Mouse (Mus musculus) neural tube, embryonic 13.5 days (tissue): ENCODE results near the gene Vax2. TPM values are rescaled to one million over a fixed set of nuclear protein-coding genes. Genes with fewer than 3 reads are reported as not detected.

Experiments used
- ATAC-seq: fragments of 200-750 bp; cut with Nextera tagmentation; 2 replicates; pipeline ENCODE4 v1.8.0; 2017; ENCODE audit warnings: low read depth, mild to moderate bottlenecking, moderate TSS enrichment, moderate library complexity
- H3K27ac ChIP-seq: fragments of 300-500 bp; sonication (generic); replicated peaks from 2 replicates; pipeline ENCODE4 v1.5.1; 2015; ENCODE audit warnings: moderate library complexity, mild to moderate bottlenecking, inconsistent platforms
- H3K27me3 ChIP-seq: fragments of 300-500 bp; sonication (generic); 2 replicates; pipeline ENCODE4 v1.6.1; 2015; ENCODE audit warnings: mild to moderate bottlenecking, inconsistent platforms
- H3K36me3 ChIP-seq: fragments of 300-500 bp; sonication (generic); 2 replicates; pipeline ENCODE4 v1.6.1; 2015; ENCODE audit warnings: mild to moderate bottlenecking, inconsistent platforms
- H3K4me1 ChIP-seq: fragments of 300-500 bp; sonication (generic); replicated peaks from 2 replicates; pipeline ENCODE4 v1.6.1; 2015; ENCODE audit warnings: inconsistent platforms
- H3K4me2 ChIP-seq: fragments of 300-500 bp; sonication (generic); 2 replicates; pipeline ENCODE4 v1.6.1; 2015; ENCODE audit warnings: inconsistent platforms, mild to moderate bottlenecking, moderate library complexity
- H3K4me3 ChIP-seq: fragments of 300-500 bp; sonication (generic); 2 replicates; pipeline ENCODE4 v1.5.1; 2015; ENCODE audit warnings: mild to moderate bottlenecking, inconsistent platforms
- H3K9ac ChIP-seq: fragments of 300-500 bp; sonication (generic); 2 replicates; pipeline ENCODE4 v1.6.1; 2015; ENCODE audit warnings: moderate library complexity, mild to moderate bottlenecking, inconsistent platforms
- H3K9me3 ChIP-seq: fragments of 300-500 bp; sonication (generic); 2 replicates; pipeline ENCODE4 v1.6.1; 2016; ENCODE audit warnings: inconsistent platforms
- WGBS: fragments of 180-500 bp; shearing (Covaris S2); methylation state at CpG from one replicate; pipeline ENCODE4 v1.1.7; 2015; 5-methylcytosine and 5-hydroxymethylcytosine counted together
- polyA plus RNA-seq: library from polyadenylated mRNA; unstranded; fragments of >200 nt; fragmentation: Nextera tagmentation; extraction: Ambion mirVana; gene quantifications from 2 replicates; pipeline ENCODE4 v1.2.1, GENCODE M21; 2015

The Vax2 gene
- polyA plus RNA-seq, 1 experiment from 2014 or later = 0.15 TPM

GRCm38 (mm10) chr6:83714221-83715123, 3.4 kb downstream of the Vax2 start:
- H3K4me3 ChIP-seq = no peak overlapping the region
- WGBS = under 1% methylated on average over 34 of the region's 34 CpGs
- no peak overlapping the region for H3K9ac ChIP-seq
- peaks cover 22% of the 10 kb centered on the region for H3K4me1 ChIP-seq
- no peaks in the 10 kb centered on the region for H3K36me3 ChIP-seq
- H3K9me3 ChIP-seq = no peaks in the 10 kb centered on the region
- ATAC-seq = no peak
- peaks cover 99% of the 10 kb centered on the region for H3K27me3 ChIP-seq
- no peak overlapping the region for H3K27ac ChIP-seq
- H3K4me2 ChIP-seq = no peak overlapping the region

GRCm38 (mm10) chr6:83715461-83716196, 4.6 kb downstream of the Vax2 start:
- no peak overlapping the region for H3K27ac ChIP-seq
- H3K4me2 ChIP-seq = no peak overlapping the region
- H3K27me3 ChIP-seq = peaks cover 99% of the 10 kb centered on the region
- peaks cover 21% of the 10 kb centered on the region for H3K4me1 ChIP-seq
- no peaks in the 10 kb centered on the region for H3K36me3 ChIP-seq
- no peak for ATAC-seq
- H3K4me3 ChIP-seq = no peak overlapping the region
- no peaks in the 10 kb centered on the region for H3K9me3 ChIP-seq
- H3K9ac ChIP-seq = no peak overlapping the region
- WGBS = 2% methylated on average over 30 of the region's 30 CpGs

GRCm38 (mm10) chr6:83717026-83717425, 6.0 kb downstream of the Vax2 start:
- no peak for ATAC-seq
- Histone ChIP-seq H3K27ac (no peak overlapping the region), H3K4me2 (no peak overlapping the region), H3K9me3 (no peaks in the 10 kb centered on the region), H3K9ac (no peak overlapping the region), H3K4me3 (no peak overlapping the region), H3K36me3 (no peaks in the 10 kb centered on the region), H3K4me1 (peaks cover 7% of the 10 kb centered on the region), H3K27me3 (peaks cover 99% of the 10 kb centered on the region)
- 1% methylated on average over 8 of the region's 8 CpGs for WGBS

- Histone ChIP-seq H3K27ac (no peak overlapping the region), H3K4me1 (no peaks in the 10 kb centered on the region), H3K27me3 (peaks cover 86% of the 10 kb centered on the region), H3K4me2 (no peak overlapping the region), H3K4me3 (no peak overlapping the region), H3K9ac (no peak overlapping the region), H3K9me3 (no peaks in the 10 kb centered on the region), H3K36me3 (no peaks in the 10 kb centered on the region)
- no peak for ATAC-seq
- 18% methylated on average over 6 of the region's 6 CpGs for WGBS
Measured at GRCm38 (mm10) chr6:83722526-83722925, 11.5 kb downstream of the Vax2 start.

GRCm38 (mm10) chr6:83727178-83727577, 16.1 kb downstream of the Vax2 start:
- Histone ChIP-seq H3K36me3 (no peaks in the 10 kb centered on the region), H3K27ac (no peak overlapping the region), H3K4me3 (no peak overlapping the region), H3K9me3 (no peaks in the 10 kb centered on the region), H3K9ac (no peak overlapping the region), H3K4me2 (no peak overlapping the region), H3K4me1 (no peaks in the 10 kb centered on the region), H3K27me3 (peaks cover 58% of the 10 kb centered on the region)
- 38% methylated on average over 4 of the region's 4 CpGs for WGBS
- ATAC-seq = no peak

GRCm38 (mm10) chr6:83728488-83728887, 17.4 kb downstream of the Vax2 start:
- H3K9ac ChIP-seq = no peak overlapping the region
- H3K4me3 ChIP-seq = no peak overlapping the region
- WGBS = 92% methylated on average over 3 of the region's 3 CpGs
- no peak overlapping the region for H3K4me2 ChIP-seq
- H3K36me3 ChIP-seq = no peaks in the 10 kb centered on the region
- peaks cover 55% of the 10 kb centered on the region for H3K27me3 ChIP-seq
- no peaks in the 10 kb centered on the region for H3K9me3 ChIP-seq
- no peak for ATAC-seq
- no peak overlapping the region for H3K27ac ChIP-seq
- no peaks in the 10 kb centered on the region for H3K4me1 ChIP-seq

- H3K27me3 ChIP-seq = peaks cover 47% of the 10 kb centered on the region
- 74% methylated on average over 14 of the region's 14 CpGs for WGBS
- H3K4me1 ChIP-seq = no peaks in the 10 kb centered on the region
- no peak for ATAC-seq
- H3K27ac ChIP-seq = no peak overlapping the region
- no peak overlapping the region for H3K9ac ChIP-seq
- H3K9me3 ChIP-seq = peaks cover 9% of the 10 kb centered on the region; the same call in 1 of the 2 replicates
- H3K4me3 ChIP-seq = no peak overlapping the region
- H3K36me3 ChIP-seq = no peaks in the 10 kb centered on the region
- no peak overlapping the region for H3K4me2 ChIP-seq
Measured at GRCm38 (mm10) chr6:83729350-83729970, 18.4 kb downstream of the Vax2 start.

GRCm38 (mm10) chr6:83731128-83731527, 20.1 kb downstream of the Vax2 start:
- 32% methylated on average over 5 of the region's 5 CpGs for WGBS
- no peak for ATAC-seq
- no peaks in the 10 kb centered on the region for H3K4me1 ChIP-seq
- no peak overlapping the region for H3K9ac ChIP-seq
- H3K9me3 ChIP-seq = peaks cover 10% of the 10 kb centered on the region; the same call in 1 of the 2 replicates
- no peak overlapping the region for H3K4me2 ChIP-seq
- H3K27me3 ChIP-seq = peaks cover 38% of the 10 kb centered on the region
- no peaks in the 10 kb centered on the region for H3K36me3 ChIP-seq
- no peak overlapping the region for H3K27ac ChIP-seq
- no peak overlapping the region for H3K4me3 ChIP-seq

GRCm38 (mm10) chr6:83737311-83737710, 26.2 kb downstream of the Vax2 start:
- ATAC-seq = no peak
- Histone ChIP-seq H3K4me1 (no peaks in the 10 kb centered on the region), H3K9me3 (peaks cover 14% of the 10 kb centered on the region; the same call in 1 of the 2 replicates), H3K27me3 (peaks cover 21% of the 10 kb centered on the region), H3K27ac (no peak overlapping the region), H3K9ac (no peak overlapping the region), H3K4me3 (no peak overlapping the region), H3K36me3 (no peaks in the 10 kb centered on the region), H3K4me2 (no peak overlapping the region)
- WGBS = 33% methylated on average over 13 of the region's 13 CpGs

GRCm38 (mm10) chr6:83738596-83738995, 27.5 kb downstream of the Vax2 start:
- Histone ChIP-seq H3K4me1 (no peaks in the 10 kb centered on the region), H3K27ac (no peak overlapping the region), H3K9me3 (peaks cover 14% of the 10 kb centered on the region; the same call in 1 of the 2 replicates), H3K9ac (no peak overlapping the region), H3K36me3 (no peaks in the 10 kb centered on the region), H3K27me3 (peaks cover 18% of the 10 kb centered on the region), H3K4me3 (no peak overlapping the region), H3K4me2 (no peak overlapping the region)
- no peak for ATAC-seq
- WGBS = 77% methylated on average over 6 of the region's 6 CpGs

- no peak for ATAC-seq
- Histone ChIP-seq H3K9me3 (0 out of 2 replicates have a peak, but pooled peaks cover 5% of the 10 kb centered on the region), H3K36me3 (no peaks in the 10 kb centered on the region), H3K4me1 (no peaks in the 10 kb centered on the region), H3K27me3 (peaks cover 11% of the 10 kb centered on the region; the same call in 1 of the 2 replicates), H3K9ac (no peak within 1 kb of the TSS), H3K4me2 (no peak within 1 kb of the TSS), H3K27ac (no peak within 1 kb of the TSS), H3K4me3 (no peak within 1 kb of the TSS)
- 63% methylated on average over 5 of the region's 5 CpGs for WGBS
Measured at GRCm38 (mm10) chr6:83742761-83743160, 31.7 kb downstream of the Vax2 start, which contains the start of gene Atp6v1b1. TSS of gene Atp6v1b1 (plus strand) at chr6:83742990.

- H3K9ac ChIP-seq = no peak overlapping the region
- 65% methylated on average over 5 of the region's 5 CpGs for WGBS
- no peaks in the 10 kb centered on the region for H3K36me3 ChIP-seq
- ATAC-seq = no peak
- H3K4me1 ChIP-seq = no peaks in the 10 kb centered on the region
- 0 out of 2 replicates have a peak, but pooled peaks cover 5% of the 10 kb centered on the region for H3K9me3 ChIP-seq
- no peak overlapping the region for H3K4me2 ChIP-seq
- H3K27ac ChIP-seq = no peak overlapping the region
- no peak overlapping the region for H3K4me3 ChIP-seq
- H3K27me3 ChIP-seq = peaks cover 11% of the 10 kb centered on the region; the same call in 1 of the 2 replicates
Measured at GRCm38 (mm10) chr6:83743212-83743611, 32.1 kb downstream of the Vax2 start.
